ENCODE assay signal across 26 mouse cellular contexts in genomic region chr8:66194416-66194815, GRCm38 (mm10).
DNase-seq lines count a peak whose midpoint lies in the region; ATAC-seq and TF ChIP-seq lines count a peak whose summit lies in the region.
"Had no signal": no experiment of that assay in that cellular context is flagged by ENCODE, and none has a peak within 500 bp of the region (broad histone marks: within the 10 kb centered on the region; RNA-seq: fewer than 3 reads in every experiment).

No protein-coding gene starts in this region.

- H3K36me3 ChIP-seq in liver, adult 2 months (ENCODE audit: control insufficient read depth, insufficient read depth, low read length), result no peaks in the 10 kb centered on the region
- H3K36me3 ChIP-seq: embryonic facial prominence, embryonic 15.5 days; forebrain, embryonic 10.5 days; forebrain, embryonic 15.5 days; G1E; heart, embryonic 12.5 days; hindbrain, embryonic 10.5 days; hindbrain, embryonic 15.5 days had no signal

- no peak for TF ChIP-seq POLR2A in liver, adult 2 months (IDR thresholded peaks at IDR 0.05; ENCODE audit: extremely low read depth, insufficient read depth, low read length)

- no peaks in the 10 kb centered on the region for H3K27me3 ChIP-seq in liver, adult 2 months (ENCODE audit: control insufficient read depth, insufficient read depth, low read length)
- H3K27me3 ChIP-seq: embryonic facial prominence, embryonic 15.5 days; forebrain, embryonic 15.5 days; heart, embryonic 12.5 days; hindbrain, embryonic 15.5 days had no signal

- H3K4me3 ChIP-seq in liver, adult 2 months (ENCODE audit: insufficient read depth, low read depth, low read length), result no peak overlapping the region
- H3K4me3 ChIP-seq: embryonic facial prominence, embryonic 15.5 days; erythroblast, embryonic 14.5 days; forebrain, embryonic 10.5 days; forebrain, embryonic 15.5 days; heart, embryonic 12.5 days; hindbrain, embryonic 10.5 days; hindbrain, embryonic 15.5 days had no signal

- ATAC-seq in cerebellum, adult (ENCODE audit: insufficient number of reproducible peaks, low FRiP score, low TSS enrichment), result no peak
- ATAC-seq: CD4-positive, CD25-positive, alpha-beta regulatory T cell, adult 4 months; forebrain, embryonic 15.5 days; inflammation-experienced regulatory T-cells, adult 6 months; intestine, postnatal 0 days had no signal

- TF ChIP-seq CTCF in liver, adult 2 months (IDR thresholded peaks at IDR 0.05; ENCODE audit: low read depth, low read length), result no peak

- no peaks in the 10 kb centered on the region for H3K4me1 ChIP-seq in liver, adult 2 months (ENCODE audit: control insufficient read depth, insufficient read depth, low read length)
- H3K4me1 ChIP-seq: embryonic facial prominence, embryonic 15.5 days; forebrain, embryonic 10.5 days; forebrain, embryonic 15.5 days; heart, embryonic 12.5 days; hindbrain, embryonic 10.5 days; hindbrain, embryonic 15.5 days had no signal

- intact Hi-C loops in heart, postnatal 14 days (cut with DNase I), result no loop called here
- intact Hi-C loops in heart, postnatal 25 days (cut with DNase I), result no loop called here

- H3K79me2 ChIP-seq in liver, adult 2 months (ENCODE audit: control insufficient read depth, insufficient read depth, low read length), result no peaks in the 10 kb centered on the region

- peak; percentile 0 for DNase-seq in cerebellum, adult 11 months
- DNase-seq in cerebellum, adult 8-10 months, result no peak
- DNase-seq in cerebellum, postnatal 25 days, result peak; percentile 61 to 69
- peak; percentile 1 to 10 for DNase-seq in heart, postnatal 14 days
- no peak for DNase-seq in heart, postnatal 25 days (ENCODE audit: low spot score)
- peak; percentile 6 for DNase-seq in liver, adult 2 months (ENCODE audit: extremely low read depth, low read depth, low spot score)
- no peak for DNase-seq in liver
- DNase-seq: adrenal gland, adult 8-10 months; adrenal gland, postnatal 36 days; B cell, adult 2 months; embryo, embryonic 11 days; gastrocnemius, postnatal 10 days; heart, adult 18-20 months; kidney, adult 8-10 months had no signal

- no peak overlapping the region for H3K9ac ChIP-seq in liver, adult 2 months (ENCODE audit: low read depth, low read length)
- H3K9ac ChIP-seq: embryonic facial prominence, embryonic 15.5 days; forebrain, embryonic 15.5 days; heart, embryonic 12.5 days; hindbrain, embryonic 15.5 days had no signal

- no peak overlapping the region for H3K27ac ChIP-seq in liver, adult 2 months (replicated peaks; ENCODE audit: insufficient read depth, low read depth, low read length)
- H3K27ac ChIP-seq: embryonic facial prominence, embryonic 15.5 days; forebrain, embryonic 10.5 days; forebrain, embryonic 15.5 days; hindbrain, embryonic 10.5 days; hindbrain, embryonic 15.5 days had no signal

- WGBS in liver, adult 2 months, result 58% methylated on average over 2 of the region's 2 CpGs

Comparison
In these comparisons a context has a peak if more than half of its experiments do, and no peak if none do; other contexts are left out.
1. DNase-seq: peak in cerebellum, adult 11 months (single experiment), cerebellum, postnatal 25 days (2 of 2), heart, postnatal 14 days (2 of 2) and liver, adult 2 months (single experiment); none in cerebellum, adult 8-10 months (single experiment), heart, postnatal 25 days (single experiment) and liver (single experiment).